Mouse (Mus musculus): ENCODE measurements around the gene Dnah9.

GRCm38 (mm10) chr11:65807601-65808000, 360.8 kb downstream of the Dnah9 start:
- no peak for TF ChIP-seq POLR2A (IDR thresholded peaks at IDR 0.05; ENCODE audit: insufficient read depth, low read length)
- TF ChIP-seq CTCF (IDR thresholded peaks at IDR 0.05; ENCODE audit: low read depth, low read length): no peak

Measured in ES-Bruce4 (cell line).